Mouse (Mus musculus): ENCODE data around the gene Gm10964. TPM values are rescaled to one million over a fixed set of nuclear protein-coding genes. Genes with fewer than 3 reads are reported as not detected.
"Not testable (repeated sequence)": the region's sequence is repeated elsewhere in the genome, so short reads cannot be mapped to it uniquely, and the experiment has no call there.

Gene Gm10964
- polyA plus RNA-seq, 1 experiment from 2014 or later, result not detected

- Histone ChIP-seq H3K36me3 (replicated peaks; ENCODE audit: insufficient read depth, low read length) (peaks cover 1% of the 10 kb centered on the region; the same call in 1 of the 2 replicates), H3K27ac (ENCODE audit: low read depth) (peak overlapping the region; percentile 97), H3K9me3 (ENCODE audit: low read length) (no peaks in the 10 kb centered on the region), H3K4me2 (ENCODE audit: low read depth, low read length) (peak overlapping the region; percentile 71), H3K4me3 (ENCODE audit: low read depth, low read length) (peak overlapping the region; percentile 91), H3K4me1 (ENCODE audit: insufficient read depth) (peaks cover 55% of the 10 kb centered on the region), H3K9ac (replicated peaks) (peak overlapping the region; percentile 99), H3K27me3 (ENCODE audit: insufficient read depth, low read length) (no peaks in the 10 kb centered on the region)
- DNase-seq (no peak), ATAC-seq (no peak)
- TF ChIP-seq CTCF (IDR thresholded peaks at IDR 0.05; ENCODE audit: low read depth) (no peak), EP300 (IDR thresholded peaks at IDR 0.05; ENCODE audit: low read depth) (no peak)
- 68% methylated on average over 7 of the region's 7 CpGs for WGBS (ENCODE audit: insufficient replicate concordance)
These were observed 49.9 kb downstream of the Gm10964 start for GRCm38 (mm10) chr3:103789096-103789495.

GRCm38 (mm10) chr3:103789891-103790345, 50.8 kb downstream of the Gm10964 start:
- Histone ChIP-seq H3K9me3 (ENCODE audit: low read length) (no peaks in the 10 kb centered on the region), H3K27ac (ENCODE audit: low read depth) (peak overlapping the region; percentile 97), H3K36me3 (replicated peaks; ENCODE audit: insufficient read depth, low read length) (no peaks in the 10 kb centered on the region; the same call in 1 of the 2 replicates), H3K4me1 (ENCODE audit: insufficient read depth) (peaks cover 47% of the 10 kb centered on the region), H3K4me2 (ENCODE audit: low read depth, low read length) (peak overlapping the region; percentile 71), H3K4me3 (ENCODE audit: low read depth, low read length) (peak overlapping the region; percentile 91), H3K27me3 (ENCODE audit: insufficient read depth, low read length) (no peaks in the 10 kb centered on the region), H3K9ac (replicated peaks) (peak overlapping the region; percentile 99)
- ATAC-seq (peak; percentile 7; the same call in 1 of the 2 replicates), DNase-seq (peak; percentile 58)
- no peak for TF ChIP-seq EP300 (IDR thresholded peaks at IDR 0.05; ENCODE audit: low read depth)
- TF ChIP-seq CTCF (IDR thresholded peaks at IDR 0.05; ENCODE audit: low read depth), result no peak
- 1% methylated on average over 14 of the region's 14 CpGs for WGBS (ENCODE audit: insufficient replicate concordance)

GRCm38 (mm10) chr3:103790346-103791145, 51.4 kb downstream of the Gm10964 start:
- Histone ChIP-seq H3K4me2 (ENCODE audit: low read depth, low read length) (peak overlapping the region; percentile 71), H3K27ac (ENCODE audit: low read depth) (peak overlapping the region; percentile 97), H3K27me3 (ENCODE audit: insufficient read depth, low read length) (no peaks in the 10 kb centered on the region), H3K9me3 (ENCODE audit: low read length) (no peaks in the 10 kb centered on the region), H3K9ac (replicated peaks) (peak overlapping the region; percentile 99), H3K36me3 (replicated peaks; ENCODE audit: insufficient read depth, low read length) (no peaks in the 10 kb centered on the region; the same call in 1 of the 2 replicates), H3K4me3 (ENCODE audit: low read depth, low read length) (peak overlapping the region; percentile 91), H3K4me1 (ENCODE audit: insufficient read depth) (peaks cover 43% of the 10 kb centered on the region)
- peak; percentile 57 for DNase-seq
- TF ChIP-seq EP300 (IDR thresholded peaks at IDR 0.05; ENCODE audit: low read depth) (no peak), CTCF (IDR thresholded peaks at IDR 0.05; ENCODE audit: low read depth) (no peak)
- WGBS (ENCODE audit: insufficient replicate concordance), result 3% methylated on average over 48 of the region's 61 CpGs
- peak; percentile 59 for ATAC-seq

DNA sequence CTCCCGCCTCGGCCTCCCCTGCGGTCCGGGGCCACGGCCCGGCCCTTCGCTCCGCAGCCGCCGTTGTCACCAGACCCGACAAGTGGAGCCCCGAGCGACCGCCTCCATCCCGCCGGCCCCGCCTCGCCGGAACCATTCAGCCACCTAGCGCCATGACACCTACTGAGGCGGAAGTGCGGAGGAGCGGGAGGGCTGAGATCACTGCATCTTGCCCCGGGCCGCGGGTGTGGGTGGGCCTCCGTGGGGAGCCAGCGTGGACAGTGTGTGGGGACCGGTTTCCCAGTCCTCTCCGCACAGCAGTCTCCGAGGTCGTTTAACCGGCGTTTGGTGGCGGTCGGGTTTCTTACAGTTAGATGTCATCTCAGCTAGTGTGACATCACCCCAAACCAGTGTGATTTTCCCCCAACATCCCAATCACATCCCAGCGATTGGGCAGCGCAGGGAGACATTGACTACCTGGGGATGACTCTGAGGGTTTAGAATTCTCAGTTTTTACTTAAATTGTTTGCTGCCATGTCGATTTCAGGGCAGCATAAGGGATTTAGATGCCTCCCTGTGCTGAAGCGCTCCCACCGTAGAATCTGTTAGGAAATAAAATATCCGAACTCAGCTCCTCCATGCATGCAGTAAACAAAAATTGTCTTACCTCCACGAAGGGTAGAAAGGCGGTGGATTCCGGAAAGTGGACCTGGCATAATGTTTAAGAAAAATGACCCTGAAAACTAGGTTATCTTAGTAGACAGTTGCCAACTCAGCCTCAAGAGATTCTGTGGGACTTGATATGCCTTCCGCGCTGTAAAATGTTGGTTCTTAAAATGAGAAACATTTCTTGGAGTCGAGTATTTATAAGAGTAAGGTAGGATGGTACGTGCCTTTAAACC, 52.3 kb downstream of the Gm10964 start, which contains the start of gene Hipk1:
Gene Hipk1 (minus strand): TSS at position 334 of the 881 bp plus-strand sequence.
- Histone ChIP-seq H3K4me3 (ENCODE audit: low read depth, low read length) (peak within 1 kb of the TSS; percentile 91), H3K4me1 (ENCODE audit: insufficient read depth) (peaks cover 38% of the 10 kb centered on the region), H3K27me3 (ENCODE audit: insufficient read depth, low read length) (no peaks in the 10 kb centered on the region), H3K9me3 (ENCODE audit: low read length) (no peaks in the 10 kb centered on the region), H3K9ac (replicated peaks) (peak within 1 kb of the TSS; percentile 99), H3K4me2 (ENCODE audit: low read depth, low read length) (peak within 1 kb of the TSS; percentile 71), H3K27ac (ENCODE audit: low read depth) (peak within 1 kb of the TSS; percentile 97), H3K36me3 (replicated peaks; ENCODE audit: insufficient read depth, low read length) (no peaks in the 10 kb centered on the region)
- TF ChIP-seq CTCF (IDR thresholded peaks at IDR 0.05; ENCODE audit: low read depth) (peak; percentile 25; the same call in 1 of the 2 replicates), EP300 (IDR thresholded peaks at IDR 0.05; ENCODE audit: low read depth) (peak; percentile 61; the same call in 1 of the 2 replicates)
- DNase-seq (peak; percentile 95), ATAC-seq (peak; percentile 95)
- WGBS (ENCODE audit: insufficient replicate concordance), result 8% methylated on average over 48 of the region's 49 CpGs

DNA sequence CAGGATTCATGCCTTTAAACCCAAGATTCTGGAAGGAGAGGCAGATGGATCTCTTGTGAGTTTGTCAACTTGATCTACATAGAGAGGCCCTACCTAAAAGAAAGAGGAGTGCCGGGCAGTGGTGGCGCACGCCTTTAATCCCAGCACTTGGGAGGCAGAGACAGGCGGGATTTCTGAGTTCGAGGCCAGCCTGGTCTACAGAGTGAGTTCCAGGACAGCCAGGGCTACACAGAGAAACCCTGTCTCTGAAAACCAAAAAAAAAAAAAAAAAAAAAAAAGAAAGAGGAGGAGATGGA, 52.9 kb downstream of the Gm10964 start:
- ATAC-seq; H3K27me3 ChIP-seq (ENCODE audit: insufficient read depth, low read length); DNase-seq; H3K9me3 ChIP-seq (ENCODE audit: low read length); H3K36me3 ChIP-seq (replicated peaks; ENCODE audit: insufficient read depth, low read length): not testable (repeated sequence)
- WGBS (ENCODE audit: insufficient replicate concordance), result 69% methylated on average over 5 of the region's 5 CpGs
- peak overlapping the region; percentile 97 for H3K27ac ChIP-seq (ENCODE audit: low read depth)
- H3K4me2 ChIP-seq (ENCODE audit: low read depth, low read length), result peak overlapping the region; percentile 71
- H3K4me3 ChIP-seq (ENCODE audit: low read depth, low read length), result peak overlapping the region; percentile 91
- H3K4me1 ChIP-seq (ENCODE audit: insufficient read depth), result peaks cover 36% of the 10 kb centered on the region
- peak overlapping the region; percentile 99 for H3K9ac ChIP-seq (replicated peaks)

DNA sequence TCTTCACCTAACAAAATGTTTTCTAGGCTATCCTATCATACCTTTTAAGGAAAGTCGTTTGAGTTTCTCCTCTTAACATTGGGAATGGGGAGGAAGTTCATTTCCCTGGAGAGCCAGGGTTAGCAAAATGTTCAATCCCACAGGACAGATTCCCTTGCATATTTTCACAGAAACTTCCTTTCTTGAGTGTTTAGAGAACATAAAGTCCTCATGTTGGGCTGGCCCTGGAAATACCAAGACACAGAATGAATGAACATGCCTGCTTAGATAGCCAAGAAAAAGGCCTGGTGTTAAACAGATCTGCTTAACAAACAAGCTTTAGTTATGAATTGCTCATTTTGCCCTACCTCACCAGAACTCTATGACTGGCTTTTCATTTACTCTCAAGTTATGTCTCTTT, 53.4 kb downstream of the Gm10964 start:
- peaks cover 32% of the 10 kb centered on the region for H3K4me1 ChIP-seq (ENCODE audit: insufficient read depth)

More for the DNA sequence above, 53.4 kb downstream of the Gm10964 start:
- WGBS (ENCODE audit: insufficient replicate concordance), result 84% methylated on average over 1 of the region's 1 CpGs
- Histone ChIP-seq H3K4me2 (ENCODE audit: low read depth, low read length) (peak overlapping the region; percentile 71; the same call in 1 of the 2 replicates), H3K9ac (replicated peaks) (0 out of 2 replicates have a peak overlapping the region, but pooled peaks have one; percentile 2), H3K27ac (ENCODE audit: low read depth) (peak overlapping the region; percentile 97), H3K27me3 (ENCODE audit: insufficient read depth, low read length) (no peaks in the 10 kb centered on the region), H3K36me3 (replicated peaks; ENCODE audit: insufficient read depth, low read length) (no peaks in the 10 kb centered on the region), H3K9me3 (ENCODE audit: low read length) (no peaks in the 10 kb centered on the region), H3K4me3 (ENCODE audit: low read depth, low read length) (no peak overlapping the region)
- no peak for ATAC-seq
- no peak for DNase-seq
- TF ChIP-seq CTCF (IDR thresholded peaks at IDR 0.05; ENCODE audit: low read depth), result no peak
- no peak for TF ChIP-seq EP300 (IDR thresholded peaks at IDR 0.05; ENCODE audit: low read depth)

Other genes with a start within 250 kb of the Gm10964 start
- gene Syt6, start 164.1 kb upstream of the Gm10964 start, polyA plus RNA-seq (2015; fragmentation: Nextera tagmentation; extraction: Ambion mirVana), result not detected in 2 replicates
- gene Atg4a-ps, start 93.3 kb upstream of the Gm10964 start, polyA plus RNA-seq (2015; fragmentation: Nextera tagmentation; extraction: Ambion mirVana), result 0.18 and 0.20 TPM in 2 replicates
- 2.6 TPM in 2 replicates for gene Olfml3, start 1.4 kb upstream of the Gm10964 start, polyA plus RNA-seq (2015; fragmentation: Nextera tagmentation; extraction: Ambion mirVana)
- gene Hipk1, start 52.2 kb downstream of the Gm10964 start, polyA plus RNA-seq (2015; fragmentation: Nextera tagmentation; extraction: Ambion mirVana), result 7.6 and 8.3 TPM in 2 replicates
- 19.0 and 22.8 TPM in 2 replicates for gene Dclre1b, start 70.1 kb downstream of the Gm10964 start, polyA plus RNA-seq (2015; fragmentation: Nextera tagmentation; extraction: Ambion mirVana)
- 12.5 and 14.1 TPM in 2 replicates for gene Ap4b1, start 70.2 kb downstream of the Gm10964 start, polyA plus RNA-seq (2015; fragmentation: Nextera tagmentation; extraction: Ambion mirVana)
- 0.12 TPM in 1 of 2 replicates, not detected in the other for gene Gm43064, start 70.2 kb downstream of the Gm10964 start, polyA plus RNA-seq (2015; fragmentation: Nextera tagmentation; extraction: Ambion mirVana)
- gene Bcl2l15, start 93.2 kb downstream of the Gm10964 start, polyA plus RNA-seq (2015; fragmentation: Nextera tagmentation; extraction: Ambion mirVana), result 0.07 and 0.54 TPM in 2 replicates
- 3.0 and 3.6 TPM in 2 replicates for gene Ptpn22, start 120.4 kb downstream of the Gm10964 start, polyA plus RNA-seq (2015; fragmentation: Nextera tagmentation; extraction: Ambion mirVana)
- gene Rsbn1, start 174.8 kb downstream of the Gm10964 start, polyA plus RNA-seq (2015; fragmentation: Nextera tagmentation; extraction: Ambion mirVana), result 3.4 and 3.8 TPM in 2 replicates
- 3.8 and 3.9 TPM in 2 replicates for gene Phtf1, start 228.7 kb downstream of the Gm10964 start, polyA plus RNA-seq (2015; fragmentation: Nextera tagmentation; extraction: Ambion mirVana)

Data from liver, postnatal 0 days (tissue).